Mouse (Mus musculus): ENCODE measurements around the gene C2cd3. TPM values are rescaled to one million over a fixed set of nuclear protein-coding genes. Genes with fewer than 3 reads are reported as not detected.

The C2cd3 gene
- total RNA-seq, 2 experiments from 2014 or later, result 8.0 to 9.9 TPM

Other genes starting within 250 kb of the C2cd3 start
- 1 to 10 TPM; 4.6 to 5.3 TPM for gene Lipt2, start 213.0 kb upstream of the C2cd3 start, total RNA-seq (2021)
- gene Kcne3, start 195.7 kb upstream of the C2cd3 start, total RNA-seq (2021), result 1 to 10 TPM; 1.0 to 1.1 TPM
- gene Pgm2l1, start 144.8 kb upstream of the C2cd3 start, total RNA-seq (2021), result 1 to 10 TPM; 5.6 to 7.7 TPM
- under 1 TPM; 0.45 to 0.73 TPM for gene P4ha3, start 86.7 kb upstream of the C2cd3 start, total RNA-seq (2021)
- gene Ppme1, start 74 bp downstream of the C2cd3 start, total RNA-seq (2021), result 10 to 100 TPM; 38.3 to 43.4 TPM
- 10 to 100 TPM; 40.6 to 49.9 TPM for gene Ucp3, start 100.8 kb downstream of the C2cd3 start, total RNA-seq (2021)
- gene Ucp2, start 121.1 kb downstream of the C2cd3 start, total RNA-seq (2021), result 100 to 1,000 TPM; 426 to 460 TPM
- gene Dnajb13, start 142.7 kb downstream of the C2cd3 start, total RNA-seq (2021), result not detected
- gene Coa4, start 164.8 kb downstream of the C2cd3 start, total RNA-seq (2021), result 10 to 100 TPM; 14.1 to 16.3 TPM
- 10 to 100 TPM; 61.3 to 68.2 TPM for gene Rab6a, start 235.2 kb downstream of the C2cd3 start, total RNA-seq (2021)
- gene Mrpl48, start 236.1 kb downstream of the C2cd3 start, total RNA-seq (2021), result 10 to 100 TPM; 67.1 to 79.0 TPM

Data from heart, postnatal 25 days (tissue).